Mouse (Mus musculus): ENCODE results near the gene Cacng3. TPM values are rescaled to one million over a fixed set of nuclear protein-coding genes. Genes with fewer than 3 reads are reported as not detected.

Cacng3 gene
- polyA plus RNA-seq, 1 experiment from 2014 or later, result 0.11 TPM

GRCm38 (mm10) chr7:122675207-122675606 lies 4.9 kb downstream of the Cacng3 start:
- no peak overlapping the region for H3K9ac ChIP-seq (ENCODE audit: low read depth, low read length)
- no peaks in the 10 kb centered on the region for H3K9me3 ChIP-seq (replicated peaks; ENCODE audit: control insufficient read depth, low read length)
- H3K4me1 ChIP-seq (ENCODE audit: control insufficient read depth, low read depth, low read length), result no peaks in the 10 kb centered on the region
- H3K4me3 ChIP-seq (ENCODE audit: low read depth, low read length), result no peak overlapping the region
- H3K27me3 ChIP-seq (ENCODE audit: control insufficient read depth, insufficient read depth, low read depth, low read length), result peaks cover 3% of the 10 kb centered on the region; the same call in 1 of the 2 replicates
- H3K36me3 ChIP-seq (ENCODE audit: control insufficient read depth, insufficient read depth), result no peaks in the 10 kb centered on the region
- ATAC-seq (ENCODE audit: low read depth), result no peak
- H3K4me2 ChIP-seq (ENCODE audit: low read depth, low read length), result no peak overlapping the region
- 64% methylated on average over 7 of the region's 7 CpGs for WGBS (ENCODE audit: insufficient replicate concordance)
- no peak overlapping the region for H3K27ac ChIP-seq (ENCODE audit: low read length)

GRCm38 (mm10) chr7:122701751-122702150 lies 31.5 kb downstream of the Cacng3 start:
- WGBS (ENCODE audit: insufficient replicate concordance), result 52% methylated on average over 5 of the region's 5 CpGs
- Histone ChIP-seq H3K4me2 (ENCODE audit: low read depth, low read length) (no peak overlapping the region), H3K9ac (ENCODE audit: low read depth, low read length) (no peak overlapping the region), H3K36me3 (ENCODE audit: control insufficient read depth, insufficient read depth) (no peaks in the 10 kb centered on the region), H3K27me3 (ENCODE audit: control insufficient read depth, insufficient read depth, low read depth, low read length) (no peaks in the 10 kb centered on the region), H3K9me3 (replicated peaks; ENCODE audit: control insufficient read depth, low read length) (no peaks in the 10 kb centered on the region), H3K4me3 (ENCODE audit: low read depth, low read length) (no peak overlapping the region), H3K27ac (ENCODE audit: low read length) (no peak overlapping the region), H3K4me1 (ENCODE audit: control insufficient read depth, low read depth, low read length) (no peaks in the 10 kb centered on the region)
- no peak for ATAC-seq (ENCODE audit: low read depth)

- no peaks in the 10 kb centered on the region for H3K36me3 ChIP-seq (ENCODE audit: control insufficient read depth, insufficient read depth)
- no peaks in the 10 kb centered on the region for H3K27me3 ChIP-seq (ENCODE audit: control insufficient read depth, insufficient read depth, low read depth, low read length)
- WGBS (ENCODE audit: insufficient replicate concordance), result 46% methylated on average over 4 of the region's 4 CpGs
- no peak overlapping the region for H3K27ac ChIP-seq (ENCODE audit: low read length)
- no peaks in the 10 kb centered on the region for H3K4me1 ChIP-seq (ENCODE audit: control insufficient read depth, low read depth, low read length)
- H3K9me3 ChIP-seq (replicated peaks; ENCODE audit: control insufficient read depth, low read length), result no peaks in the 10 kb centered on the region
- no peak overlapping the region for H3K9ac ChIP-seq (ENCODE audit: low read depth, low read length)
- no peak for ATAC-seq (ENCODE audit: low read depth)
- no peak overlapping the region for H3K4me3 ChIP-seq (ENCODE audit: low read depth, low read length)
- no peak overlapping the region for H3K4me2 ChIP-seq (ENCODE audit: low read depth, low read length)
Observed at GRCm38 (mm10) chr7:122702443-122702842, 32.2 kb downstream of the Cacng3 start.

- no peak for ATAC-seq (ENCODE audit: low read depth)
Observed at GRCm38 (mm10) chr7:122706736-122707135, 36.4 kb downstream of the Cacng3 start.

GRCm38 (mm10) chr7:122716299-122716698 lies 46.0 kb downstream of the Cacng3 start:
- Histone ChIP-seq H3K4me2 (ENCODE audit: low read depth, low read length) (no peak overlapping the region), H3K4me1 (ENCODE audit: control insufficient read depth, low read depth, low read length) (no peaks in the 10 kb centered on the region), H3K9ac (ENCODE audit: low read depth, low read length) (no peak overlapping the region), H3K36me3 (ENCODE audit: control insufficient read depth, insufficient read depth) (no peaks in the 10 kb centered on the region), H3K27me3 (ENCODE audit: control insufficient read depth, insufficient read depth, low read depth, low read length) (no peaks in the 10 kb centered on the region), H3K9me3 (replicated peaks; ENCODE audit: control insufficient read depth, low read length) (no peaks in the 10 kb centered on the region), H3K27ac (ENCODE audit: low read length) (no peak overlapping the region), H3K4me3 (ENCODE audit: low read depth, low read length) (no peak overlapping the region)
- ATAC-seq (ENCODE audit: low read depth), result no peak
- WGBS (ENCODE audit: insufficient replicate concordance), result 25% methylated on average over 3 of the region's 3 CpGs

More at GRCm38 (mm10) chr7:122706736-122707135, 36.4 kb downstream of the Cacng3 start:
- Histone ChIP-seq H3K9me3 (replicated peaks; ENCODE audit: control insufficient read depth, low read length) (no peaks in the 10 kb centered on the region), H3K9ac (ENCODE audit: low read depth, low read length) (no peak overlapping the region), H3K4me1 (ENCODE audit: control insufficient read depth, low read depth, low read length) (no peaks in the 10 kb centered on the region), H3K27ac (ENCODE audit: low read length) (no peak overlapping the region), H3K4me3 (ENCODE audit: low read depth, low read length) (no peak overlapping the region), H3K27me3 (ENCODE audit: control insufficient read depth, insufficient read depth, low read depth, low read length) (no peaks in the 10 kb centered on the region), H3K36me3 (ENCODE audit: control insufficient read depth, insufficient read depth) (no peaks in the 10 kb centered on the region), H3K4me2 (ENCODE audit: low read depth, low read length) (no peak overlapping the region)
- 48% methylated on average over 5 of the region's 5 CpGs for WGBS (ENCODE audit: insufficient replicate concordance)

- Histone ChIP-seq H3K27ac (ENCODE audit: low read length) (no peak overlapping the region), H3K4me1 (ENCODE audit: control insufficient read depth, low read depth, low read length) (no peaks in the 10 kb centered on the region), H3K36me3 (ENCODE audit: control insufficient read depth, insufficient read depth) (no peaks in the 10 kb centered on the region), H3K9me3 (replicated peaks; ENCODE audit: control insufficient read depth, low read length) (no peaks in the 10 kb centered on the region), H3K27me3 (ENCODE audit: control insufficient read depth, insufficient read depth, low read depth, low read length) (no peaks in the 10 kb centered on the region), H3K4me3 (ENCODE audit: low read depth, low read length) (no peak overlapping the region), H3K9ac (ENCODE audit: low read depth, low read length) (no peak overlapping the region), H3K4me2 (ENCODE audit: low read depth, low read length) (no peak overlapping the region)
- ATAC-seq (ENCODE audit: low read depth), result no peak
- 60% methylated on average over 4 of the region's 4 CpGs for WGBS (ENCODE audit: insufficient replicate concordance)
Observed at GRCm38 (mm10) chr7:122718540-122718939, 48.2 kb downstream of the Cacng3 start.

- Histone ChIP-seq H3K4me2 (ENCODE audit: low read depth, low read length) (no peak overlapping the region), H3K27me3 (ENCODE audit: control insufficient read depth, insufficient read depth, low read depth, low read length) (no peaks in the 10 kb centered on the region), H3K9me3 (replicated peaks; ENCODE audit: control insufficient read depth, low read length) (no peaks in the 10 kb centered on the region), H3K9ac (ENCODE audit: low read depth, low read length) (no peak overlapping the region), H3K36me3 (ENCODE audit: control insufficient read depth, insufficient read depth) (no peaks in the 10 kb centered on the region), H3K27ac (ENCODE audit: low read length) (no peak overlapping the region), H3K4me3 (ENCODE audit: low read depth, low read length) (no peak overlapping the region), H3K4me1 (ENCODE audit: control insufficient read depth, low read depth, low read length) (no peaks in the 10 kb centered on the region)
- WGBS (ENCODE audit: insufficient replicate concordance), result 17% methylated on average over 5 of the region's 5 CpGs
- 0 out of 2 replicates have a peak, but pooled peaks have one; percentile 37 for ATAC-seq (ENCODE audit: low read depth)
Observed at GRCm38 (mm10) chr7:122723358-122723876, 53.1 kb downstream of the Cacng3 start.

- no peak overlapping the region for H3K27ac ChIP-seq (ENCODE audit: low read length)
- no peak overlapping the region for H3K9ac ChIP-seq (ENCODE audit: low read depth, low read length)
- no peaks in the 10 kb centered on the region for H3K4me1 ChIP-seq (ENCODE audit: control insufficient read depth, low read depth, low read length)
- H3K27me3 ChIP-seq (ENCODE audit: control insufficient read depth, insufficient read depth, low read depth, low read length), result no peaks in the 10 kb centered on the region
- H3K4me3 ChIP-seq (ENCODE audit: low read depth, low read length), result no peak overlapping the region
- 52% methylated on average over 2 of the region's 2 CpGs for WGBS (ENCODE audit: insufficient replicate concordance)
- no peak for ATAC-seq (ENCODE audit: low read depth)
- no peak overlapping the region for H3K4me2 ChIP-seq (ENCODE audit: low read depth, low read length)
- H3K9me3 ChIP-seq (replicated peaks; ENCODE audit: control insufficient read depth, low read length), result no peaks in the 10 kb centered on the region
- no peaks in the 10 kb centered on the region for H3K36me3 ChIP-seq (ENCODE audit: control insufficient read depth, insufficient read depth)
Observed at GRCm38 (mm10) chr7:122726376-122726775, 56.1 kb downstream of the Cacng3 start.

GRCm38 (mm10) chr7:122728186-122728585 lies 57.9 kb downstream of the Cacng3 start:
- Histone ChIP-seq H3K4me2 (ENCODE audit: low read depth, low read length) (no peak overlapping the region), H3K27ac (ENCODE audit: low read length) (no peak overlapping the region), H3K9me3 (replicated peaks; ENCODE audit: control insufficient read depth, low read length) (no peaks in the 10 kb centered on the region), H3K9ac (ENCODE audit: low read depth, low read length) (no peak overlapping the region), H3K36me3 (ENCODE audit: control insufficient read depth, insufficient read depth) (no peaks in the 10 kb centered on the region), H3K4me1 (ENCODE audit: control insufficient read depth, low read depth, low read length) (no peaks in the 10 kb centered on the region), H3K27me3 (ENCODE audit: control insufficient read depth, insufficient read depth, low read depth, low read length) (no peaks in the 10 kb centered on the region), H3K4me3 (ENCODE audit: low read depth, low read length) (no peak overlapping the region)
- WGBS (ENCODE audit: insufficient replicate concordance), result 69% methylated on average over 8 of the region's 8 CpGs
- ATAC-seq (ENCODE audit: low read depth), result no peak
